Mouse (Mus musculus) stomach, postnatal 0 days (tissue): ENCODE results near the gene Cdr2. TPM values are rescaled to one million over a fixed set of nuclear protein-coding genes. Genes with fewer than 3 reads are reported as not detected.

ENCODE experiments used
- ATAC-seq: fragments of 200-750 bp; cut with Nextera tagmentation; 2 replicates; pipeline ENCODE4 v1.8.0; 2017; ENCODE audit not compliant: low FRiP score, low TSS enrichment
- DNase-seq: peaks from one replicate; pipeline ENCODE4 v3.0.0-alpha.2; 2016; ENCODE audit warnings: low spot score
- H3K27ac ChIP-seq: fragments of 300-500 bp; sonication (generic); replicated peaks from 2 replicates; pipeline ENCODE4 v1.5.1; 2014; ENCODE audit warnings: mild to moderate bottlenecking, control low read depth
- H3K27me3 ChIP-seq: fragments of 300-500 bp; sonication (generic); 2 replicates; pipeline ENCODE4 v1.6.1; 2014; ENCODE audit warnings: low read length; ENCODE audit not compliant: control insufficient read depth, insufficient read depth
- H3K36me3 ChIP-seq: fragments of 300-500 bp; sonication (generic); 2 replicates; pipeline ENCODE4 v1.6.1; 2014; ENCODE audit warnings: low read length, mixed read lengths; ENCODE audit not compliant: control insufficient read depth, insufficient read depth
- H3K4me1 ChIP-seq: fragments of 300-500 bp; sonication (generic); replicated peaks from 2 replicates; pipeline ENCODE4 v1.6.1; 2014; ENCODE audit warnings: antibody characterized with exemption; ENCODE audit not compliant: control insufficient read depth, insufficient read depth
- H3K4me2 ChIP-seq: fragments of 300-500 bp; sonication (generic); replicated peaks from 2 replicates; pipeline ENCODE4 v1.6.1; 2014; ENCODE audit warnings: low read depth, mild to moderate bottlenecking, control low read depth, moderate library complexity
- H3K4me3 ChIP-seq: fragments of 300-500 bp; sonication (generic); 2 replicates; pipeline ENCODE4 v1.5.1; 2014; ENCODE audit warnings: low read depth, low read length, control low read depth
- H3K9ac ChIP-seq: fragments of 300-500 bp; sonication (generic); 2 replicates; pipeline ENCODE4 v1.6.1; 2014; ENCODE audit warnings: mild to moderate bottlenecking, low read length, control low read depth, mixed read lengths
- H3K9me3 ChIP-seq: fragments of 300-500 bp; sonication (generic); 2 replicates; pipeline ENCODE4 v1.6.1; 2016; ENCODE audit warnings: low read length; ENCODE audit not compliant: control insufficient read depth
- CTCF ChIP-seq: IDR thresholded peaks from 2 replicates; pipeline ENCODE4 v1.5.1; 2016; ENCODE audit warnings: antibody characterized with exemption, low read depth, mild to moderate bottlenecking, moderate library complexity
- EP300 ChIP-seq: optimal IDR thresholded peaks from 2 replicates; pipeline ENCODE3; 2016; ENCODE audit warnings: antibody characterized with exemption
- WGBS: fragments of 180-500 bp; shearing (Covaris S2); extraction: QIAGEN DNeasy Blood & Tissue Kit; methylation state at CpG from one replicate; pipeline ENCODE4 v1.1.7; 2014; 5-methylcytosine and 5-hydroxymethylcytosine counted together
- polyA plus RNA-seq: library from polyadenylated mRNA; unstranded; fragments of >200 nt; fragmentation: Nextera tagmentation; extraction: Ambion mirVana; gene quantifications from 2 replicates; pipeline ENCODE4 v1.2.1, GENCODE M21; 2015

The Cdr2 gene
- polyA plus RNA-seq, 1 experiment from 2014 or later: 5.6 TPM

DNA sequence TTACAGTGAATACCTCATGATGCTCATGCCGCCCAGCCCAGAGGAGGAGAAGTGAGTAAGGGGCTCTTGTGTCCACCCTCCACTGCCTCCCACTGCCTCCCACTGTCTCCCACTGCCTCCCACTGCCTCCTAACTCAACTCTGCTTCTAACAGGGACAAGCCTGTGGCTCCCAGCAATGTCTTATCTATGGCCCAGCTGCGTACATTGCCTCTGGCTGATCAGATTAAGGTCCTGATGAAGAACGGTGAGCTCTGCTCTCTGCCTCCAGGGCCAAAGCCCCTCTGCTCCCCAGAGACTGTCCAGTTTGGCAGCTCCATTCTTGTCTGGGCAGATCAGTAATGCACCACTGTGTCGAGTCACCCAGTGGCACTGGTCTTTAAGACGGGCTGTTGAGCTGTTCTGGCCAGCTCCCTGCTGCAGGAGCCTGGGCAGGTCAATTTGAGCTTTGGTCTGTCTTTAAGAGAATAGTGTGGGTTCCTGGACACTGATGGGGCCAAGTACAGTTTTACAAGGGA, 48.4 kb downstream of the Cdr2 start:
- Histone ChIP-seq H3K9ac (no peak overlapping the region), H3K4me2 (no peak overlapping the region), H3K27ac (no peak overlapping the region), H3K27me3 (no peaks in the 10 kb centered on the region), H3K36me3 (peaks cover 36% of the 10 kb centered on the region), H3K4me3 (no peak overlapping the region), H3K9me3 (no peaks in the 10 kb centered on the region), H3K4me1 (no peaks in the 10 kb centered on the region)
- ATAC-seq (no peak), DNase-seq (no peak)
- 74% methylated on average over 5 of the region's 5 CpGs for WGBS
- TF ChIP-seq CTCF (no peak), EP300 (no peak)

DNA sequence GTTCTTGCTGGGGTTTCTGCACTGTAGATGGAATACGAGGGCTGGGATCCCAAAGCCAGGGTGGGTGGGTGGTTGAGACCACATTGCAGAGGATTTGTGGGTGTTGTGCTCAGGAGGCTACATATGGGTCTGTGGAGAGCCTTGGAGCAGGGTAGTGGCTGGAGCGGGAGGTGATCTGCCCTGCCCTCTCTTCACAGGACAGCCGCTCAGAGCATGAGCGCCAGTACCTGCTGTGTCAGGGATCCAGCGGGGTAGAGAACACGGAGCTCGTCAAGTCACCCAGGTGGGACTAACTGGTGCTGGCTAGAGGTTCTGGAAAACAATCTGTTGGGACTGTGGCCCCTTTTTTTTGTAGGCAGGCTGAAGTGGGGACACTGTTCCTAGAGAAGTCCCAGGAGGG, 49.0 kb downstream of the Cdr2 start:
- no peak for TF ChIP-seq CTCF
- TF ChIP-seq EP300: no peak
- ATAC-seq (no peak), DNase-seq (no peak)
- no peaks in the 10 kb centered on the region for H3K27me3 ChIP-seq
- no peaks in the 10 kb centered on the region for H3K4me1 ChIP-seq
- H3K9me3 ChIP-seq: no peaks in the 10 kb centered on the region
- H3K9ac ChIP-seq: no peak overlapping the region
- no peak overlapping the region for H3K27ac ChIP-seq
- H3K4me3 ChIP-seq: no peak overlapping the region
- WGBS: 88% methylated on average over 7 of the region's 7 CpGs
- H3K36me3 ChIP-seq: peaks cover 36% of the 10 kb centered on the region
- H3K4me2 ChIP-seq: no peak overlapping the region

DNA sequence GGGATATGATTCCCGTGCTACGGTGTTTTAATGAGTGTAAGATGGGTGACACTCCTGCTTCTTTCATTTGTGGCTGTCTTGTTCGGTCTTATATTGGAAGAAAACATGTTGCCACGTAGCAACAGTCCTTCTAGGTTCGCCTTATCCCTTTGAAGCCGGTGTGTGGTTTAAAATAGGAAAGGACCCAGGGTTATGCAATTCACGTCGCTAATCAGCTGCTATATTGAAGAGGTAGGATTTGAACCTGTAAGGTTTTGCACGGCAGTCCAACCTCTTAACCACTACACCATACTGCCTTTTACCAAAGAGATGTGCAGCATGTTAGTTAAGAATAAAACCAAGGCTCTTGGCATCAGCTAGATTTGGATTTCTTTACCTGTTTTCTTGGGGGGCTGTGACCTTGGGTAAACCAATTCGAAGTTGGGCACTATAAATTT, 63.6 kb downstream of the Cdr2 start:
- Histone ChIP-seq H3K27ac (peak overlapping the region; percentile 92; the same call in 1 of the 2 replicates), H3K4me1 (no peaks in the 10 kb centered on the region), H3K36me3 (no peaks in the 10 kb centered on the region), H3K4me3 (peak overlapping the region; percentile 96), H3K9me3 (no peaks in the 10 kb centered on the region), H3K27me3 (no peaks in the 10 kb centered on the region), H3K9ac (peak overlapping the region; percentile 83), H3K4me2 (peak overlapping the region; percentile 78)
- 4% methylated on average over 10 of the region's 10 CpGs for WGBS
- peak; percentile 58 for DNase-seq
- peak; percentile 70 for ATAC-seq
- no peak for TF ChIP-seq EP300
- no peak for TF ChIP-seq CTCF

DNA sequence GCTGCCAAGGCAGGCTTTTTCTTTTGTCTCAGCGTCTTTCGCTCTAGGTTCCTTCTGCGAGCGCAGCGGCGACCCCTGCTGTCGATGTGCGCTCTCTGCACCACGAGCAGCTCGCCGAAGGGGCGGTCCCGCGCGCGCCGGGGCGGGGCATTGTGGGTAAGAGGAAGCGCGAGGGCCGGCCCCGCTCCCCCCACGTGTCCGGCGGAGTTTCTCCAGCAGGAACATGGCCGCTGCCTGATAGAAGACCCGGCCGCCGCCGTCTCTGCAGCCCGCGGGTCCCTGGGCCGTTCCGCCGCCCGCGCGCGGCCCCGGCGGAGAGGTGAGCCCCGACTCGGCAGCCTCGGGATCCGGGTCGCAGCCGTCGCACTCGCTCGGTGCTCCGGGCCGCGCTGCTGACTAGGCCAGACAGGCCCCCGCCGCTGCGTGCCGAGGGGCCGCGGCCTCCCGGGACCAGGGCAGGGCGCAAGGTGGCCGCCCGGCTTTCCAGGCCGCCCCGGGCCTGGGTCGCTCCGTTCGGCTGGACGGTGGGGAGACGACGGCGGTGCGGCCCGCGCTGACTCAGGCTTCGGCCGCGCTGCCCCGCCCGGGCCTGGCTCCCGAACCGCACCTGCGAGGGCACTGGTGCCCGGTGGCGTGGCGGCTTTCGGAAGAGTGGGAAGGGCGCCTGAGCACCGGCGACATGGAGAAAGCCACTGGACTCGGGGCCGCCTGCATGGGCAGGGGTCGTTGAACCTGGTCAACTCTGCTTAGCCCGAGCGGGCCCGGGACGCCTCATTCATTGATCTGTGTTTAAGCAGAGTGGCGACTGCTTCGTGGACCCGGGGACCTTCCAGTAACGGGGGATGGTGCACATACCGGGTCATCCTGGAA, 64.3 kb downstream of the Cdr2 start, which contains the start of gene Polr3e:
TSS of gene Polr3e (plus strand) at position 153 of the 870 bp plus-strand sequence.
- Histone ChIP-seq H3K9me3 (no peaks in the 10 kb centered on the region), H3K9ac (peak within 1 kb of the TSS; percentile 83), H3K4me3 (peak within 1 kb of the TSS; percentile 96), H3K4me2 (peak within 1 kb of the TSS; percentile 78), H3K4me1 (no peaks in the 10 kb centered on the region), H3K36me3 (no peaks in the 10 kb centered on the region), H3K27ac (peak within 1 kb of the TSS; percentile 92), H3K27me3 (no peaks in the 10 kb centered on the region)
- DNase-seq (peak; percentile 100), ATAC-seq (peak; percentile 95)
- TF ChIP-seq CTCF (peak; percentile 92), EP300 (no peak)
- WGBS: under 1% methylated on average over 91 of the region's 102 CpGs

DNA sequence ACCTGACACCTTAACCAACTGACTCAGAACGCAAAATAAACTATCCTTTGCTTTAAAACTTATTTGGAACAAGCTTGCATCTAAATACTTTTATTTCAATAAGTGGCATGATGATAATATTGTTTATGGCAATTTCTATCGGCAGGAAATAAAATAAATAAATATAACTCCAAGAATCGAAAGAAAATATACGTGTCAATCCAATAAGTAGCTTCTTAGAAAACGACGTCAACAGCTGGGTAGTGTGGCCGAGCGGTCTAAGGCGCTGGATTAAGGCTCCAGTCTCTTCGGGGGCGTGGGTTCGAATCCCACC, 64.9 kb downstream of the Cdr2 start:
- ATAC-seq (no peak), DNase-seq (no peak)
- TF ChIP-seq EP300: no peak
- no peak for TF ChIP-seq CTCF
- Histone ChIP-seq H3K9me3 (no peaks in the 10 kb centered on the region), H3K9ac (no peak overlapping the region), H3K4me1 (no peaks in the 10 kb centered on the region), H3K4me2 (peak overlapping the region; percentile 42), H3K4me3 (peak overlapping the region; percentile 96), H3K36me3 (no peaks in the 10 kb centered on the region), H3K27me3 (no peaks in the 10 kb centered on the region), H3K27ac (no peak overlapping the region)
- 6% methylated on average over 12 of the region's 12 CpGs for WGBS

DNA sequence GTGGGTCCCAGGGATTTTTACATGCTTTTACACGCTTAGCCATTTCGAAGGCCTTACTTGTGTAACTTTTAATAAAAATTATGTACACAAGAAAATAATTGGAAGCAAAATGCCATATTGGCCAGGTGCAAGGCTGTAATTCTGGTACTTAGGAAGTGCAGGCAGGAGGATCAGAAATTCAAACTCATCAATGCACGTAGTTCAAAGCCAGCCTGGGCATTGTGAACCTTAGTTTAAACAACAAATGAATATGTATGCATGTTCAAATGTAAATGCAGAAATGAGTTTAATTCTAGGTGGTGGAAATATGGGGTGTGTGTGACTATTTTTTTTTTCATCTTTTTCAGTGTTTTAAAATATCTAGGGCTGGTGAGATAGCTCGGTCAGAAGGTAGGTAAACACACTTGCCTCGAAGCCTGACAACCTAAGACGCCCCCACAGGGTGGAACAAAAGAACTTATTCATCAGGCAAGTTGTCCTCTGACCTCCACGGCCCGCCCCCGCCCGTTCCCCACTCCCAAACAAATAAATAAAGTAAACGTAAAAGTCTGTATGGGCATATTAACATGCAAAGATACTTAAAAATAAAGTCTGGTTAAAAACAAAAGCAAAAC, 65.7 kb downstream of the Cdr2 start:
- no peak overlapping the region for H3K27ac ChIP-seq
- 33% methylated on average over 11 of the region's 11 CpGs for WGBS
- H3K9me3 ChIP-seq: no peaks in the 10 kb centered on the region
- no peaks in the 10 kb centered on the region for H3K4me1 ChIP-seq
- no peak for TF ChIP-seq EP300
- TF ChIP-seq CTCF: no peak
- no peak overlapping the region for H3K4me3 ChIP-seq
- no peaks in the 10 kb centered on the region for H3K36me3 ChIP-seq
- DNase-seq (no peak), ATAC-seq (no peak)
- H3K4me2 ChIP-seq: no peak overlapping the region
- H3K27me3 ChIP-seq: no peaks in the 10 kb centered on the region
- no peak overlapping the region for H3K9ac ChIP-seq
